In genomic region chr5:146794853-146795252, GRCm38 (mm10) we compare ENCODE assay signal across 8 mouse cellular contexts. TPM values are rescaled to one million over a fixed set of nuclear protein-coding genes. Genes with fewer than 3 reads are reported as not detected.
DNase-seq lines count a peak whose midpoint lies in the region; ATAC-seq and TF ChIP-seq lines count a peak whose summit lies in the region.

Gene Usp12, minus strand, starts transcription at chr5:146795006.

- peaks cover 22% of the 10 kb centered on the region for H3K79me2 ChIP-seq in liver, adult 2 months (ENCODE audit: control insufficient read depth, insufficient read depth, low read length)
- peaks cover 45% of the 10 kb centered on the region for H3K79me2 ChIP-seq in myocyte (ENCODE audit: control insufficient read depth, insufficient read depth)

- peak within 1 kb of the TSS; percentile 97 for H3K4me3 ChIP-seq in heart, embryonic 11.5 days (ENCODE audit: low read depth, low read length)
- H3K4me3 ChIP-seq in kidney, embryonic 16.5 days (ENCODE audit: low read length): peak within 1 kb of the TSS; percentile 98
- H3K4me3 ChIP-seq in liver, adult 2 months (ENCODE audit: insufficient read depth, low read depth, low read length): peak within 1 kb of the TSS; percentile 90
- H3K4me3 ChIP-seq in myocyte: peak within 1 kb of the TSS; percentile 62

- TF ChIP-seq POLR2A in liver, adult 2 months (IDR thresholded peaks at IDR 0.05; ENCODE audit: extremely low read depth, insufficient read depth, low read length): no peak
- peak; percentile 2 for TF ChIP-seq POLR2A in myocyte (IDR thresholded peaks at IDR 0.05; ENCODE audit: insufficient read length, low read depth)

- peaks cover 28% of the 10 kb centered on the region for H3K4me1 ChIP-seq in heart, embryonic 11.5 days (ENCODE audit: control insufficient read depth, insufficient read depth, low read length)
- peaks cover 38% of the 10 kb centered on the region for H3K4me1 ChIP-seq in kidney, embryonic 16.5 days (ENCODE audit: insufficient read depth, low read length)
- H3K4me1 ChIP-seq in liver, adult 2 months (ENCODE audit: control insufficient read depth, insufficient read depth, low read length): peaks cover 13% of the 10 kb centered on the region

- ATAC-seq in erythroblast, adult 5-6 weeks (replicated peaks; ENCODE audit: low FRiP score, poor library complexity, severe bottlenecking): peak; percentile 93
- ATAC-seq in heart, embryonic 11.5 days (replicated peaks; ENCODE audit: insufficient number of reproducible peaks, low FRiP score, low TSS enrichment): peak; percentile 99
- peak; percentile 98 for ATAC-seq in kidney, embryonic 16.5 days (ENCODE audit: low FRiP score, low TSS enrichment)

- no peaks in the 10 kb centered on the region for H3K27me3 ChIP-seq in heart, embryonic 11.5 days (ENCODE audit: control insufficient read depth, insufficient read depth, low read length)
- no peaks in the 10 kb centered on the region for H3K27me3 ChIP-seq in kidney, embryonic 16.5 days (ENCODE audit: insufficient read depth, low read length)
- no peaks in the 10 kb centered on the region for H3K27me3 ChIP-seq in liver, adult 2 months (ENCODE audit: control insufficient read depth, insufficient read depth, low read length)
- H3K27me3 ChIP-seq in myocyte (ENCODE audit: control insufficient read depth, insufficient read depth, insufficient read length): no peaks in the 10 kb centered on the region
- no peaks in the 10 kb centered on the region for H3K27me3 ChIP-seq in splenic B cell, adult 2 months (ENCODE audit: control insufficient read depth, insufficient read depth, low read length, poor library complexity, severe bottlenecking)

- peak within 1 kb of the TSS; percentile 96 for H3K9ac ChIP-seq in heart, embryonic 11.5 days (ENCODE audit: low read depth, low read length)
- H3K9ac ChIP-seq in kidney, embryonic 16.5 days (replicated peaks; ENCODE audit: low read length): peak within 1 kb of the TSS; percentile 97
- H3K9ac ChIP-seq in liver, adult 2 months (ENCODE audit: low read depth, low read length): peak within 1 kb of the TSS; percentile 96

- under 1% methylated on average over 25 of the region's 51 CpGs for WGBS in heart, embryonic 11.5 days (ENCODE audit: insufficient replicate concordance)
- WGBS in kidney, embryonic 16.5 days: under 1% methylated on average over 31 of the region's 51 CpGs
- WGBS in liver, adult 2 months: 2% methylated on average over 30 of the region's 51 CpGs

- no peak for TF ChIP-seq CTCF in liver, adult 2 months (IDR thresholded peaks at IDR 0.05; ENCODE audit: low read depth, low read length)

- no peaks in the 10 kb centered on the region for H3K36me3 ChIP-seq in heart, embryonic 11.5 days (ENCODE audit: control insufficient read depth, insufficient read depth, low read length)
- no peaks in the 10 kb centered on the region for H3K36me3 ChIP-seq in kidney, embryonic 16.5 days (ENCODE audit: insufficient read depth, low read length)
- H3K36me3 ChIP-seq in liver, adult 2 months (ENCODE audit: control insufficient read depth, insufficient read depth, low read length): no peaks in the 10 kb centered on the region
- no peaks in the 10 kb centered on the region for H3K36me3 ChIP-seq in myocyte (ENCODE audit: control insufficient read depth, insufficient read depth)
- no peaks in the 10 kb centered on the region for H3K36me3 ChIP-seq in splenic B cell, adult 2 months (ENCODE audit: control insufficient read depth, insufficient read depth, low read length, poor library complexity, severe bottlenecking)

- peak within 1 kb of the TSS; percentile 65 for H3ac ChIP-seq in myocyte (ENCODE audit: control insufficient read depth, insufficient read length)

- no peaks in the 10 kb centered on the region for H3K9me3 ChIP-seq in heart, embryonic 11.5 days (replicated peaks; ENCODE audit: control insufficient read depth, low read length)
- no peaks in the 10 kb centered on the region for H3K9me3 ChIP-seq in kidney, embryonic 16.5 days (ENCODE audit: low read length)

- peak within 1 kb of the TSS; percentile 72 for H3K4me2 ChIP-seq in heart, embryonic 11.5 days
- H3K4me2 ChIP-seq in kidney, embryonic 16.5 days (replicated peaks; ENCODE audit: low read depth, low read length): peak within 1 kb of the TSS; percentile 79
- H3K4me2 ChIP-seq in myocyte (ENCODE audit: low read depth): peak within 1 kb of the TSS; percentile 80

- peak; percentile 100 for DNase-seq in B cell, adult 2 months
- peak; percentile 98 for DNase-seq in brain, adult 2 months (ENCODE audit: low read depth, low spot score)
- DNase-seq in liver, adult 2 months (ENCODE audit: extremely low read depth, low read depth, low spot score): peak; percentile 78
- peak; percentile 97 for DNase-seq in splenic B cell, adult 2 months (ENCODE audit: low read depth, low spot score)

- H3K27ac ChIP-seq in heart, embryonic 11.5 days (ENCODE audit: low read depth, low read length): peak within 1 kb of the TSS; percentile 95
- H3K27ac ChIP-seq in kidney, embryonic 16.5 days (ENCODE audit: low read length): peak within 1 kb of the TSS; percentile 94
- H3K27ac ChIP-seq in liver, adult 2 months (replicated peaks; ENCODE audit: insufficient read depth, low read depth, low read length): peak within 1 kb of the TSS; percentile 73

TF ChIP-seq in myocyte, 11 proteins besides CTCF, POLR2A, EP300 and RAD21:
- TF ChIP-seq MYOG (IDR thresholded peaks at IDR 0.05; ENCODE audit: control insufficient read depth in 1 of 3, insufficient read depth in 1 of 3, insufficient read length in 2 of 3, low read depth in 2 of 3) (peak in 2 of 3 experiments; percentile 87 to 89), SRF (IDR thresholded peaks at IDR 0.05; ENCODE audit: control insufficient read depth, insufficient read length, low read depth) (peak; percentile 64), REST (IDR thresholded peaks at IDR 0.05; ENCODE audit: insufficient read depth, insufficient read length) (no peak), MYOD1 (IDR thresholded peaks at IDR 0.05; ENCODE audit: control insufficient read depth in 1 of 3, insufficient read length in 2 of 3, low read depth in 2 of 3) (peak in 2 of 3 experiments; percentile 70 to 89), CEBPB (IDR thresholded peaks at IDR 0.05; ENCODE audit: insufficient read depth, poor library complexity, severe bottlenecking) (no peak), TCF12 (IDR thresholded peaks at IDR 0.05; ENCODE audit: insufficient read depth, poor library complexity, severe bottlenecking) (no peak), TCF3 (IDR thresholded peaks at IDR 0.05; ENCODE audit: insufficient read length, low read depth) (peak; percentile 18), POLR2AphosphoS2 (IDR thresholded peaks at IDR 0.05; ENCODE audit: insufficient read length, low read depth) (no peak), USF1 (IDR thresholded peaks at IDR 0.05; ENCODE audit: low read depth) (no peak), E2F4 (IDR thresholded peaks at IDR 0.05; ENCODE audit: insufficient read depth) (no peak), MAX (IDR thresholded peaks at IDR 0.05; ENCODE audit: low read depth) (no peak)

RNA-seq across cellular contexts. Expression of gene Usp12, which starts in this region (rescaled TPM):
- total RNA-seq in erythroblast, adult 5-6 weeks (2015; ENCODE audit: low replicate concordance): 7.9 and 8.6 TPM in 2 replicates
- 7.1 and 11.2 TPM in 2 replicates for total RNA-seq in erythroblast, adult 5-6 weeks (2017; ENCODE audit: low replicate concordance)
- polyA plus RNA-seq in heart, embryonic 11.5 days (2014; fragmentation: Nextera tagmentation; extraction: Ambion mirVana): 9.2 and 11.1 TPM in 2 replicates
- polyA plus RNA-seq in kidney, embryonic 16.5 days (2015; fragmentation: Nextera tagmentation; extraction: Ambion mirVana): 22.1 and 23.0 TPM in 2 replicates
- 16.3 and 16.5 TPM in 2 replicates for total RNA-seq in liver, adult 2 months (2014; rRNA removed)
- polyA plus RNA-seq in liver, adult 2 months (2012; rRNA removed): 6.7 and 6.9 TPM in 2 replicates
- 11.9 TPM for polyA plus RNA-seq in myocyte (2012; fragmentation: generic; extraction: Trizol)

Comparison
In these comparisons a context has a peak if more than half of its experiments do, and no peak if none do; other contexts are left out.
1. Peak in every context shown above with its lines: DNase-seq, ATAC-seq, H3K4me3 ChIP-seq and H3K27ac ChIP-seq.